Mouse (Mus musculus) right cerebral cortex, adult 2 months (tissue): ENCODE measurements around the gene Kif1c.

ENCODE experiments used
- DNase-seq, 2 experiments: peaks; one replicate each; pipeline ENCODE4 v3.0.0; 2021 to 2022; ENCODE audit warnings: low spot score in 2 of 2

Kif1c gene

DNA sequence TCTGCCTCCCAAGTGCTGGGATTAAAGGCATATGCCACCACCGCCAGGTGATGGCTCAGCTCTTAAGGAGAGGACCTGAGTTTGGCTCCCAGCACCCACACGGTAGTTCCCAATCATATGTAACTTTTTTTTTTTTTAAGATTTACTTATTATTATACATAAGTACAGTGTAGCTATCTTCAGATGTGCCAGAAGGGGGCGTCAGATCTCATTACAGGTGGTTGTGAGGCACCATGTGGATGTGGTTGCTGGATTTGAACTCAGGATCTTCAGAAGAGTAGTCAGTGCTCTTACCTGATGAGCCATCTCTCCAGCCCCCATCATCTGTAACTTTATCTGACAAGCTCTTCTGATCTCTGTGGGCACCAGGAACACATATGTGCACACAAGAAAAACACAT is 3.0 kb upstream of the Kif1c start:
- DNase-seq: no peak

DNA sequence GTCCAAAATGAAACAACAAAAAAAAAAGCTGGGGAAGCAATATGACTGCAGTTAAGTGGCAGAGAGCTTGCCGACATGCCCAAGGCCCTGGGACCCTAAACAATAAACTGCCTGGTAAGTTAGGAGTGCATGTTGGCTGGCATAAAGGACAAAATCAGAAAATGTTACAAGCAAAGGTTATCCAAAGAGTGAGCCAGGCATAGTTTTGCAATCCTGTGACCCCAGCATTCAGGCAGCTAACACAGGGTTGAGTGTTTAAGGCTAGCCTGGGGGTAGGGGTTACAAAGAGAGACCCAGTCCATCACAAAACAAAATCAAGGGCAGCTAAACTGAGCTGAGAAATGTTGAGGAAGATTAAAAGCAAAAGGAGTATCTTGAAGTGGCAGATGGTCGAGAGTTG is 1.3 kb upstream of the Kif1c start:
- DNase-seq: no peak

GRCm38 (mm10) chr11:70700613-70701012 is 265 bp downstream of the Kif1c start:
- peak; percentile 43 to 55 for DNase-seq

GRCm38 (mm10) chr11:70701221-70701955 is 1.0 kb downstream of the Kif1c start:
- no peak for DNase-seq

DNA sequence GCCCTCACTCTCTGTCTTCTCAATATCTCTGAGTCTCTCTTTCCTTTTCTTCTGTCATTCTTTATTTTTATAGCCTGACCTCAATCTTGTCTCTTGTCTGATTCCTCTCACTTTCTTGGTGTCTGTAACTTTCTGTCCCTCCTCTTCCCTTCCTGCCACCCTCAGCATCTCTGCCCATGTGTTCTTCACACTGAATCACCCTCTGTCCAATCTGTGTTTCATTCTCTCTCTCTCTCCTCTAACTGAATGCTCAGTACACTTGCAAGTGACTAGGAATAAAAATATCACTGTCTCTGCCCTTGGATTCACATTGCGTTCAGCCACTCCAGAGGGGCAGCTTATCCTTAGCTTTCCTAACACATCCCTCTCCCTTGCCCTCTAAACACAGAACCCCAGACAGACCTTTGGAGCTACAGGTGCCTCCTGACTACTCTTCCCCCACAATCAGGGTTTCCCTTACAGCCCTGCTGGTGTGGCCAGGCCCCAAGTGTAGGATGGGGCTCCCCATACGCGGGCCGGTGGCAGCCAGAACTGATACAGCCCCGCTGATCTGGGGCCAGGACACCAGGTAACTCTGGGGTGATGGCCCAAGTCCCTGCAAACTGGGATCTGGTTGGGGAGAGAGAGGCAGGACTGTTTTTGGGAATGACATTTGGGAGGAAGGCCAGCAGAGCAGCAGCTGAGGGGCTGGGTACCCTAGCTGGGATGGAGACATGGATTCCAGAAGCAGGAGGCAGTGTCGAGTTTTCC is 1.8 kb downstream of the Kif1c start:
- no peak for DNase-seq

- no peak for DNase-seq
Observed at GRCm38 (mm10) chr11:70702781-70703180, 2.4 kb downstream of the Kif1c start.

DNA sequence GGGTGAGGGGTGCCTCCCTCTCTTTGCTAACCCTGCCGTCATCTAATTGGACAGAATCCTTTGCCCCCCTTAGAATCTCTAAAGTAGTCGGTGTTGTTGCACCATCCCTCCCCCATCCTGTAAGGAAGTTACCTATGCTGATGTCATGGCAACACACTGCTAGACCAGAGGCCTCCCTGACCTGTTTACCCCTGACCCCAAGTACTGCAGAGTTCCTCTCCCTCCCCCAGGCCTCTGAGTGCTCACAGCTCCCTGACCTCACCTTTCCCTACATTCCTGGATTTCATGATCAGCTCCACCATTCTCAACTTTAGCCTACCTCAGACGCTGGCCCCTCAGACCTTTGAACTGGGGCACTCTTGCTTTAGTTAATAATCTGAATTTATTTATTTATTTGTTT is 5.8 kb downstream of the Kif1c start:
- no peak for DNase-seq

DNA sequence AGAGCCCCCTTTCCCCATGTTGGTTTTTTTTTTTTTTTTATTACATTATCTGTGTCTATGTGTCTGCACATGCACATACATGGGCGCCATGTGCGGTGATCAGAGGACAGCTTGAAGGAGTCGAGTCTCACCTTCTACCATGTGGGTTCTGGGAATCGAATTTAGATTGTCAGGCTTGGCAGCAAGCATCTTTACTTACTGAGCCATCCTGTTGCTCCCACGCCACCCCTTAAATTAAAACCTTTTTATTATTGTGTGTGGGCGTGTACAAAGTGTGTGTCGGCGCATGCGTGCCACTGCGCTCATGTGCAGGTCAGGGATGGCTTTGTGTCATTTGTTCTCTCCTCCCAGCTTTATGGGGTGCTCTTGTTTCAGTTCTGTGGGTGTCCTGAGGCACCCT is 10.7 kb downstream of the Kif1c start:
- DNase-seq: peak; percentile 38 to 47

DNA sequence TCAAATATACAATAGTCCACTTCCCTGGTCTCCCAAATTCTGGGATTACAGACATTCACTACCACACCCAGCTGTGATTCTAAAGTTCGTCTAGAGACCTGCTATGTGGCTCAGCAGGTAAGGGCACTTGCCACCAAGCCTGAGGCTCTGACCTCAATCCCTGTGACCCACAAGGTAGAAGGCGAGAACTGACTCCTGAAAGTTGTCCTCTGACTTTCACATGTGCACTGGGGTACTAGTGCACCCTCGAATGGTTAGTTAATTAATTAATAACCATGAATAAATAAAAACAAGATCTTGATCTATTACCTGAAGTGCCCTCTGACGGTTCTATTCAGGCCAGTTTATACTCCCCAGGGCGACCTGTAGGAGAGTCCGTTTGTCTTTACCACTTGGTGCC is 12.9 kb downstream of the Kif1c start:
- no peak for DNase-seq

DNA sequence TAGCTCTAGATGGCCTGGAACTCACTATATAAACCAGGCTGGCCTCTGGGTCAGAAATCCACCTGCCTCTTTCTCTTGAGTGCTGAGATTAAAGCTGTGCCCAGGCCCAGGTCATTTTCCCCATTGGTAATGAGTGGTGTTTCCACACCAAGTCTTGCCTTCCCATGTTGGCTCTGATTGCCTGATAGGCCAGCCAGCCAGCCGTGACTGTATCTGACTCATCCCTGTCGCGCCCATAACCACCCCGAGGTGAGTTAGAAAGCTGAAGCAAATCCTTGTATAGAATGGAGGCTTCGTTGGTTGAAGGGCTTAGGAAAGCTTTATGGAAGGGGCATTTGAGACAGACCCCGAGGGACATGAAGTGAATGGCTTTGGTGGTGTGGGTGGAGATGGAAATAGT is 15.5 kb downstream of the Kif1c start:
- no peak for DNase-seq

DNA sequence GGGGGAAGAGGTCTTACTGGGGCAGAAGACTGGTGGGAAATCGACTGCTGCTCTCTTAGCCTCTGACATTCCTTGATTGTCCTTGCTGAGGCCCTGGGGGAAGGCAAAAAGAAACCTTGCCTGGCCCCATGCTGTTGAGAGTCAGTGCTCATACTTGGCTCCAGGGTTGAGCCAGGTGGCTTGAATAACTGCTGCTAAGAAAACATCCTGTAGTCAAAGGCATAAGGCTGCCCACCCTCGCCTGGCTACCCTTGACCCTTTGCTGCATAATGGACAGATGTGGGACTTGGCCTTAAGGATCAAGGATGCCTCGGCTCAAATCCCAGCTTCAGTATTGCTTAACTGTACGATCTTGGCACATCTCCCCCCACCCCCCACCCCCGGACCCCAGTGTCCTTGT is 18.1 kb downstream of the Kif1c start:
- DNase-seq: no peak

DNA sequence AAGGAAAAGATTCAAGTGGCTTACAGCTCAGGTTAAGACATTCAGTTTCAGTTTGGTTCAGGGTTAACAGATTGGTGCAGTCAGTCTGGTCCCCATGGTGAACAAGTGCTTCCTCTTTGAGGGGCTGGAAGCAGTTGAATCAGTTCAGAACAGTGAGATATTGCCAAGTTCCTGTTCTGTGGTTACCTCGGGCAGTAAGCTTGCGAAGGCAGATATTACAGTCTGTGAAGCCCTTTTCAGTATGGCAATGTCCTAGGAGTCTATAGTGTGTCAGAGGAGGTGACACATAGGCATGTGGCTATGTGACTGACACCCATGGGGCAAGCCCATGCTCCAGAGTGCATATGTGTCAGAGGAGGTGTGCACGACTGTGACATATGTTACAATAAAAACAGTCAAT is 20.2 kb downstream of the Kif1c start:
- DNase-seq: no peak

- DNase-seq: no peak
Observed at GRCm38 (mm10) chr11:70721072-70721471, 20.7 kb downstream of the Kif1c start.

DNA sequence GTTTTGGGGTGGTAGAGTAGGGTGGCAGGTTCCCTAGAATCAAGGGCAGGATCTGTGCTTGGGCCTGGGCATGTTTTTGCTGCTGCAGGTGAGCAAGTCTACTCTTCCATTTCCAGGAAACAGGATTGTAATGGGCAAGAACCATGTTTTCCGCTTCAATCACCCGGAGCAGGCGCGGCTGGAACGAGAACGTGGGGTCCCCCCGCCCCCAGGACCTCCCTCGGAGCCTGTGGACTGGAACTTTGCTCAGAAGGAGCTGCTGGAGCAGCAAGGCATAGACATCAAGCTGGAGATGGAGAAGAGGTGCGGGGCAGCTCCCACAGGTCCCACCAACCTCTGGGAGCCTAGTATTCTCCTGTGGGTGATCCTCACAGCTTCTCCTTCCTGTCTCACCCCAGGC is 24.4 kb downstream of the Kif1c start:
- no peak for DNase-seq

DNA sequence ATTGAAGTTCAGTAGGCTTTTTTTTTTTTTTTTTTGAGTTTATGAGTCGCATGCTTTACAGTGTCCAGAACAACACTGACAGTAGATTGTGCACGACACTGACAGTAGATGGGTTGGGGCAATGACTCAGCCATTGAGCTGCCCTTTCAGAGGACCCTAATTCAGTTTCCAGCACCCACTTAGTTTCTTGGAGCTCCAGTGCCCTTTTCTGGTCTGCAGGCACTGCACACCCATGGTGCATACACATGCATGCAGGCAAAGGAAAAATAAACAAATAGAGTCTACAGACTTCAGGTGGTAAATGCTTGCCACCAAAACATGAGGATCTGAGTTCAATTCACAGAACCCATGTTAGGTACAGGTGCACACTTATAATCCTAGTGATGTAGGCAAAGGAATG is 26.2 kb downstream of the Kif1c start:
- no peak for DNase-seq

GRCm38 (mm10) chr11:70727385-70727784 is 27.0 kb downstream of the Kif1c start:
- no peak for DNase-seq

DNA sequence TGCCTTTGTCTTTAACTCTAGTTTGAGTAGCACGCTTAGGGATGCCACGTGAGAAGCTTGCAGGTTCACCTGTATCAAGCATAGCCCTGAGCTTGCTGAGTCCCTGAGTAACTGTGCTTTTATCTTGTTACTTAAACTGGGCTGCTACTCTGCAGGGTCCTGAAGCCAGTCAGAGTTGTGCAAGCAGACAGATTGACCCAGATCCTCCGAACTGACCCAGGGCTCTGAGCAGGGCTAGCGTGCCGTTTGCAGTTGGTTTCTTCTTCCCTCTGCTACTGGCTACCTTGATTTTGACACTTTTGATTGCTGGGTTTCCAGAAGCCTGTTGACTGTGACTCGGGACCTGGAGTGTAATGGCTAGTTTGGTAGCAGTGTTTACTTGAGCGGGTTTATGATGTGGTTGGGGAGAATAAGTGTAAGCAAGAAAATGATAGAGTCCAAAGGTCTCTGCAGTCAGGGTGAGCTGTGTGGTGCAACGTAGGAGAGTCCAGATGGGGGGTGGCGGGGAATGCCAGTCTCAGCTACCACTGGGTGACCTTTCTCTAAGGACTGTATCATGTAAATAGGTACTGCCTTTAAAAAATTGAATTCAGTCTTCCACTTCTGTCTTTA is 30.2 kb downstream of the Kif1c start:
- DNase-seq: no peak

GRCm38 (mm10) chr11:70731178-70731577 is 30.8 kb downstream of the Kif1c start:
- peak; percentile 51 to 58 for DNase-seq

GRCm38 (mm10) chr11:70733256-70733655 is 32.9 kb downstream of the Kif1c start:
- no peak for DNase-seq

GRCm38 (mm10) chr11:70737749-70738148 is 37.4 kb downstream of the Kif1c start:
- DNase-seq: no peak

- DNase-seq: no peak
Observed at GRCm38 (mm10) chr11:70741603-70742002, 41.3 kb downstream of the Kif1c start.

GRCm38 (mm10) chr11:70742117-70742516 is 41.8 kb downstream of the Kif1c start:
- no peak for DNase-seq
